Mouse (Mus musculus) gastrocnemius, postnatal 14 days (tissue): Measurements from ENCODE around the gene Dop1a. TPM values are rescaled to one million over a fixed set of nuclear protein-coding genes. Genes with fewer than 3 reads are reported as not detected.
A peak's percentile ranks its signal among the peaks of the same experiment; 100 is the strongest.
"Not testable (repeated sequence)": the region's sequence is repeated elsewhere in the genome, so short reads cannot be mapped to it uniquely, and the experiment has no call there.

ENCODE experiments used
- DNase-seq: peaks from one replicate; pipeline ENCODE4 v3.0.0; 2021; ENCODE audit warnings: mixed read lengths
- intact Hi-C: fragments of 180-260 bp; cut with DNase I; formaldehyde crosslinking; loops from one replicate; pipeline ENCODE4 v1.15.1; 2025; ENCODE audit warnings: low total_unique reads
- total RNA-seq, 2 experiments: library from RNA; stranded (reverse); gene quantifications; 2 replicates each; pipeline ENCODE4 v1.2.3; 2021

The Dop1a gene
- total RNA-seq, 2 experiments from 2014 or later, result 9.2 to 11.4 TPM

GRCm38 (mm10) chr9:86571540-86572135 is 104.7 kb downstream of the Dop1a start, which contains the start of the genes Pgm3 and Rwdd2a:
Gene Pgm3 (minus strand): TSS chr9:86571842.
Gene Rwdd2a (plus strand): TSS chr9:86571991.
- DNase-seq, result peak; percentile 98
- intact Hi-C loops, result no loop called here

- intact Hi-C loops, result no loop called here
These were observed 105.2 kb downstream of the Dop1a start for GRCm38 (mm10) chr9:86572196-86572595.

GRCm38 (mm10) chr9:86572636-86573291 is 105.8 kb downstream of the Dop1a start:
- peak; percentile 71 for DNase-seq
- intact Hi-C loops, result no loop called here

More at GRCm38 (mm10) chr9:86572196-86572595, 105.2 kb downstream of the Dop1a start:
- peak; percentile 24 for DNase-seq

GRCm38 (mm10) chr9:86573616-86574303 is 106.8 kb downstream of the Dop1a start:
- intact Hi-C loops, result no loop called here

GRCm38 (mm10) chr9:86575178-86575577 is 108.2 kb downstream of the Dop1a start:
- intact Hi-C loops, result loop anchor here (5.0 kb wide), 1 partner anchor 108 kb away; the partner anchor contains the start of gene Dop1a

More at GRCm38 (mm10) chr9:86573616-86574303, 106.8 kb downstream of the Dop1a start:
- no peak for DNase-seq

GRCm38 (mm10) chr9:86579657-86580056 is 112.7 kb downstream of the Dop1a start:
- no peak for DNase-seq
- intact Hi-C loops, result loop anchor here (5.0 kb wide), 1 partner anchor 112 kb away; the partner anchor contains the start of gene Dop1a

More at GRCm38 (mm10) chr9:86575178-86575577, 108.2 kb downstream of the Dop1a start:
- no peak for DNase-seq

- DNase-seq, result peak; percentile 62
- intact Hi-C loops, result no loop called here
These were observed 116.8 kb downstream of the Dop1a start for GRCm38 (mm10) chr9:86583740-86584139.

- intact Hi-C loops, result no loop called here
- DNase-seq, result no peak
These were observed 120.3 kb downstream of the Dop1a start for GRCm38 (mm10) chr9:86587019-86587795.

GRCm38 (mm10) chr9:86592676-86593668 is 126.0 kb downstream of the Dop1a start:
- DNase-seq, result no peak
- intact Hi-C loops, result loop anchor here (5.0 to 10.0 kb wide), 2 partner anchors 154 to 202 kb away; no protein-coding TSS in a partner anchor

GRCm38 (mm10) chr9:86594357-86594767 is 127.4 kb downstream of the Dop1a start:
- not testable (repeated sequence) for DNase-seq
- intact Hi-C loops, result loop anchor here (5.0 to 10.0 kb wide), 2 partner anchors 153 to 200 kb away; no protein-coding TSS in a partner anchor

- intact Hi-C loops, result loop anchor here (10.0 kb wide), 1 partner anchor 198 kb away; no protein-coding TSS in a partner anchor
- not testable (repeated sequence) for DNase-seq
These were observed 130.0 kb downstream of the Dop1a start for GRCm38 (mm10) chr9:86596983-86597382.

GRCm38 (mm10) chr9:86599723-86600303 is 132.9 kb downstream of the Dop1a start:
- DNase-seq, result no peak
- intact Hi-C loops, result loop anchor here (10.0 kb wide), 1 partner anchor 195 kb away; no protein-coding TSS in a partner anchor

Other genes with a start within 250 kb of the Dop1a start
- gene Ube2cbp, start 2.2 kb upstream of the Dop1a start, total RNA-seq, result 1 to 10 TPM; 2.5 to 4.4 TPM
- gene Pgm3, start 104.7 kb downstream of the Dop1a start, total RNA-seq, result 1 to 10 TPM; 5.7 to 6.4 TPM
- gene Rwdd2a, start 104.8 kb downstream of the Dop1a start, total RNA-seq, result under 1 TPM; 0.55 to 0.59 TPM
- 10 to 100 TPM; 44.0 to 53.4 TPM for gene Me1, start 228.8 kb downstream of the Dop1a start, total RNA-seq